Mouse (Mus musculus): Measurements from ENCODE around the gene Phf21a.

Phf21a gene

DNA sequence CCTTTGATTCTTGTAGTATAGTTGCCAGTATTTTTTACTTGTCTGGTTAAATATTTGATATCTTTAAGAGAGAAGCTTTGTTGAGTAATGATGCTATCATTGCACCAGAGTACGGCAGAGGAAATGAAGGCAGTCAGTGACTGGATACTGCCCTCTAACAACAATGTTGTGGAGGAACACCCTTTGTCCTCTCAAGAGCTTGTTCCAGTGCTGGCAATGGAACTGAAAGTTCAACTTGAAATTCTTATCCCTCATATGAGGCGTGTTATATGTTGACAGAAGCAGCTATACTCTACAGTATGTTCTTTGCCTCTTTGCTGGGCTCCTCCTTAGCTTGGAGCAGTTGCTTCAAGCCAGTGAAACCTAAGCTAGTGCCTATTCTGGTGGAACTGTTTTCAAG, 147.4 kb downstream of the Phf21a start:
- DNase-seq, result no peak

DNA sequence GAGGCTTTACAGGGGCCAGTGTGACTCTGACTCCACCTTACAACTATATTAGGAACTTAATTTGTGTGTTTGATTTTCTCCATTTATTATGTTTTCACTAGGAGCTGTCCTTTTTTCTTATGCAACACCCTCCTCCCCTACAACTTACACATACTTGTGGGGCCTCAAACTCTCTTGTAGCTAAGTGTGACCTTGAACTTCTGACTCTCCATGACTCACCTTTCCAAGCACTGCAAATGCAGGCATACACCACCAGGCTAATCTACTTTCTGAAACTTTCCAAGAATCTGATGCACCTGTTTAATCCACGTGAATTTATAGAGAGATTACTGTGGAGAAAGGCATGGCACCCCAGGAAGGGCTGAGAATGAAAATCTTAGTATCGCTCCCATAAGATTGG, 147.9 kb downstream of the Phf21a start:
- DNase-seq, result no peak

DNA sequence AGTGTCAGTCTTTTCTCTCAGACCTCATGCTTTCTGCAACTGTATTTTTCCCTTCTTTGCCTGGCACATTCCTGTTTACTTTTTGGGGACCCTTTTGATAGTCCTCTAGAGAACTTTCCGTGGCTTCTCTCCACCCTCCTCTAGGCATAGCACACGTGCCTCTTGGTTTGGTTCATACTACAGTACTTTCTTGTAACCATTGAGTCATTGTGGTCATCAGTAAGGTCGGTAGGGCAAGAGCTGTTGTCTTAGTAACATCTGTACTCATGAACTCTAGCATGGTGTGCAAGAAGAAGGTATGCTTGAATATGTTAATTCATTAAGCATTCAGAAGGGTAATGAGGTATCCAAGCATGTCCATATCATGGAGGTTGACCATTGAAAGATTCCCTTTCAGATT, 148.4 kb downstream of the Phf21a start:
- DNase-seq, result no peak

GRCm38 (mm10) chr2:92246112-92246511, 153.2 kb downstream of the Phf21a start:
- no peak for DNase-seq

DNA sequence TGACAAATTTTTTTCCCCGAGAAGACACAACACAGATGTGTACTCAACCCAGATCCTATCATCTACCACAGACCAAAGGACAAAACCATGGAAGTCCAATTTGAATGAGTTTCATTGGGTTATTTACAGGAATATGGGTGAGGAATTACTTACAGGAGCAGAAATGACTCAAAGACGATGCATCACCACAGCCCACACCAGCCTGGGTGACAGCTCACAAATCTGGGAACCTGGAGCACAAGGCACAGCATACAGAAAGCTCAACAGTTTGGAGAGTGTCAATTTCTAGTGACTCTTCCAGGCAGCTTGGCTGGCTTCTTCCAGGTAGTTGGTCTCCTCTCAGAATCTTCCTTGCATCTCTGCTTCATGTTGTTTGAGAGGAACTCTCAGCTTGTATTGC, 154.8 kb downstream of the Phf21a start:
- no peak for DNase-seq

- DNase-seq, result no peak
Observed at GRCm38 (mm10) chr2:92250472-92250871, 157.6 kb downstream of the Phf21a start.

- no peak for DNase-seq
Observed at GRCm38 (mm10) chr2:92253777-92254176, 160.9 kb downstream of the Phf21a start.

GRCm38 (mm10) chr2:92256141-92256540, 163.2 kb downstream of the Phf21a start:
- peak; percentile 21 to 24 for DNase-seq

DNA sequence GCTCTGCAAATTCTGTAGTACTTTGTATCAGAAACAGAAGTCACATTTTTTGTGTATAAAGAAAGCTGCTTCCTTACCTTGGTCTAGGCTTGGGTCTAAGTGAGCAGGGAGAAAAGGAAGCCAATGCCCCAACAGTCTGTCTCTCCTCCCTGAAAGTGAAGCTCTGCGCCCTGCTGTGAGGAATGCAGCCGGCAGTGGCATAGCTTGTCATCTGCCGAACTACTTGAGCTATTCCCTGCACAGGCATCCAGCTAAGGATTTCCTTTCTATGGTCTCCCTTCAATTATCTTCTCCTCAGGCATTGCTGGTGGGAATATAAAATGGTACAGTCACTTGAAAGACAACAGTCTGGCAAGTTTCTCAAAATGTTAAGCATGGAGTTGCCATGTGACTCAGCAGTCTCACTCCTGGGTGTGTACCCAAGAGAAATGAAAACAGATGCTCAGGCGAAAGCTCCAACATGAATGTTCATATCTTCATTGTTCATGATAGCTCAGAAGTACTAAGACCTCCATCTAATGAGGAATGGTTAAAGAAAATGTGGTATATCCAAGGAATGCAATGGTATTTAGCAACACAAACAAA, 164.5 kb downstream of the Phf21a start:
- no peak for DNase-seq

DNA sequence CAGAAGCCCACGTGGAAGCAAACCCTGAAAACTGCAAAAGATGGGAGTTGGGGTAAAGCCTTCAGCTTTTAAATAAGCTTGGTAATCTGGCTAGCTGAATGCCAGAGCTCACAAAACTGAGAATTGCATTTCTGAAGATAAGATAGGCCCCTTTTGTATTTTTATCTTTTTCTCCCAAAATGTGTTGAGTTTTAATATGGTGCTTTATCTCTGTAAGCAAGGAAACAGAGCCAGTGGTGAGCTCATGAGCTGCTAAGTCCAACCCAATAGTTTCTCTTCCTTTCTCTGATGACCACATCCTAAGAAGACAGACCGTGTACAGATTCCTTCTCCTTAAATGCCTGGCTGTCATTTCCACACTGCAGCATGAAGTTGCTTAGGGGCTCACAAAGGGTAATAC, 167.0 kb downstream of the Phf21a start:
- DNase-seq, result no peak

- DNase-seq, result no peak
Observed at GRCm38 (mm10) chr2:92266100-92266617, 173.2 kb downstream of the Phf21a start.

GRCm38 (mm10) chr2:92269227-92269626, 176.3 kb downstream of the Phf21a start:
- DNase-seq, result no peak

GRCm38 (mm10) chr2:92272510-92272909, 179.6 kb downstream of the Phf21a start:
- DNase-seq, result no peak

DNA sequence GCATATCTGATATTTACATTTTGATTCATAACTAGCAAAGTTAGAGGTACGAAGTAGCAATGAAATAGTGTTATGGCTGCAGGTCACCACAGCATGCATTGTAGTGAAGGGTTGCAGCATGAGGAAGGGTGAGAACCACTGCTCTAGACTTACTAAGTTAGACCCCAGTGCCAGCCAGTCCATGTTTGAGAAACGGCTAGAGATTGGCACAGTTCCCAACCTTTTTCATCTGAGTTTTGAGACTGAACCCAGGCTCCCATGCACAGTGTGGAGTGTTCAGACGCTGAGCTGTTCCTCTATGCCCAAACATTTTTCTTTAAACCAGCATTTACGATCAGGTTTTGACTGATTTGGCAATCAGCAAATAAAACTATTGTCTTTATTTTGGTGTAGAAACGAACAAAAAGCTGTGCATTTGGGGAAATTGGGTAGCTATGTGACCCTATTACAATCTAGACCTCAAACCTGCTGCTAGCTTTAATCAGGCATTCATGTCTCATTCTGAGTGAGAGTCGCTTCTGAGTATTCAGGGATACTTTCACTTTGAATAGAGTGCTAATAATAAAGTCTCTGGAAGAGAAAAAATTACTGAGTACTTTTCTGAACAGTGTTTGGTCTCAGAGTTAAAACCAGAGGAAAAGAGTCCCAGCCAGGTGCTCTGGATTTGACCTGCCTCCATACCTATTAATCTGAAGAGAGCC, 180.3 kb downstream of the Phf21a start:
- no peak for DNase-seq

GRCm38 (mm10) chr2:92273802-92274183, 180.9 kb downstream of the Phf21a start:
- no peak for DNase-seq

DNA sequence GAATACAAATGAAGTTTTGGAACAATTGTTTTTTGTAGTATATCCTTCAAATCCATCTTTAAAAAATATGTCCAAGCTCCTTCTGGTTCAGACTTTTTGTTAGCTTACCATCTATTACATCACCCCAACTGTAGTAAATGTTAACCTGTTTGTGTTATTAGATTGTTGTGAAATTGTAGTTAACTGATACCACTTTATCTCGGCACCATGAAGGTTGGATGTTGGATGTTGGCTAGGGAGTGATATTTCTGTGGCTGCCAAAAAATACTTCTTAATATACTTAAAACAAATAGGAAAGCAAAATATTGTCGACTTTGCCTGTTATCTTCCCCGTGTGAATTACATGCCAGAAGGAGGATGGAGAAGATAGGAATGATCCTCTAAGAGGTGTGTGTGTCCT, 184.9 kb downstream of the Phf21a start:
- no peak for DNase-seq

GRCm38 (mm10) chr2:92278663-92279062, 185.7 kb downstream of the Phf21a start:
- no peak for DNase-seq

GRCm38 (mm10) chr2:92279398-92279797, 186.5 kb downstream of the Phf21a start:
- no peak for DNase-seq

GRCm38 (mm10) chr2:92285597-92285996, 192.7 kb downstream of the Phf21a start:
- DNase-seq, result no peak

GRCm38 (mm10) chr2:92289335-92289734, 196.4 kb downstream of the Phf21a start:
- no peak for DNase-seq

GRCm38 (mm10) chr2:92291526-92291925, 198.6 kb downstream of the Phf21a start:
- no peak for DNase-seq

DNA sequence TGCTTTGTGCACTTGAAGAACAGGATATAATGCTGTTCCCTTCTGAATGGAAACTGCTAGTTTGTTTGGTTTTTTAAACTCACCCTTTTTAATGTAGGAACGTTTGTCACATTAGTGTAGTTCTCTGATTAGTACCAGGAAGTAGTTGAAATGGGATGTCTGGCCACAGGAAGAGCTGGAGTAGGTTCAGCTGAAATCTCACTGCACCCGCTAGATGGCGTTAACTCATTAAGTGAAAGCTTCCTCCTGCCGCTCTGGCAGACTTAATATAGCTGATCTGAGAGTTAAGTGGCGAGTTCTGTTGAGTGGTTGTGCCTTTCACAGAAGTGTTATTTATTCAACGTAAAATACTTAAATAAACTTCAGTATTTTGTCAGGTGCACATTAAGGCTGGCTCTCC, 203.5 kb downstream of the Phf21a start:
- DNase-seq, result peak; percentile 64 to 66

DNA sequence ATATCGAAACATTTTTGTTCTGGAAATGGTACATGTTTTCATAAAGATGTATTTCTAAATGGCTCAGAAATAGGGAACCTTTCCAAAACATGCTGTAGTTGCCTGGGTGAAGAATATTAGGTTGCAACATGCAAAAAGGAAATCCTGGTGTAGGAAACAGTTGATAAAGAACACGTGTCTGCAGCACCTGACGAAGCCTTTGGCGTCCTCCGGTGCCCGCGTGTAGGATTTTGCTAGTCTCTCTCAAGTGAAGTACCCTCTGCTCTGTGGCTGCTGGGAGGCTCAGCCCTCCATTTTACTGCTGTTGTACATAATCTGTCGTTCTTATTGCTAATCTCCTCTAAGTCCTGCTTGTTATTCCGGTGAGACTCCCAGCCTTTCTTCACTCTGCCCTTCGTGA, 207.0 kb downstream of the Phf21a start:
- no peak for DNase-seq

DNA sequence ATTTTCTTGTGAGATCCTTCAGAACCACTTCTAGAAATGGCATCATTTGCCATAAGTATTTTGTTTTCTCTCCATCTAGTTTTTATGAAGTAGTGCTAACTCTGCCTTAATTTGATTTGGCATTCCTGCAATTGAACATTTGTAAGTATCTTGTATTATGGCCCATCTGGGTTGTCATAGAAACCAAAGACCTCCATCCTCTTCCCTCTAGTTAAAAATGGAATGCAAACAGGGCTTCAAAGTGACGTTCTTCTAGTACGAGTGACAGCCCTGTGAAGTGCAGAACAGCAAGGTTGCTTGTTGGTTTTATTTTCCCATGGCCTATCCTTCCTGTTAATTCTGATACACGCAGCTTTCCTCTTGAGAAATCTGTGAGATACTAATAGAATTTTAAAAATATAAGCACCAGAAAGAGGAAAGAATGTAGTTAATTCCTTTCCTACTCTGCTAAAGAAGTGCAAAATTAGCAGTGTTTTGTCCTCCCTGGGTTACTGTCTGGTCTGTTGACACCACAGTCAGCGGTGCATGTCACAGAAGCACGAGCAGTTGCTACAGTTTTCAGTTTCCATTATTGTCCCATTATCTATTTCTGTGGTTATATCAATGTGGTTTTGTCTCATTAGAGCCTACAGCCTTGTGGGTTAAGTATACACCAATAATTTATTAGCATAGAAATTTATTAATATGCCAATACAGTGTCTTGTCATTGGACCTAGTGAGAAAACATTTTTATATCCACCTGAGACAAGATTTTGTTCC, 209.1 kb downstream of the Phf21a start:
- DNase-seq, result no peak
